Mouse (Mus musculus) liver, embryonic 14.5 days (tissue): ENCODE measurements around the gene Rnaseh2a. TPM values are rescaled to one million over a fixed set of nuclear protein-coding genes. Genes with fewer than 3 reads are reported as not detected.

Experiments
- ATAC-seq: fragments of 200-750 bp; cut with Nextera tagmentation; 2 replicates; pipeline ENCODE4 v1.8.0; 2017; ENCODE audit warnings: moderate number of reproducible peaks, mild to moderate bottlenecking, moderate library complexity; ENCODE audit not compliant: insufficient read depth
- DNase-seq, 3 experiments: peaks; one replicate each; pipeline ENCODE4 v3.0.0-alpha.2; 2012 to 2013; ENCODE audit warnings: low read depth in 3 of 3, low spot score in 3 of 3
- H3K27ac ChIP-seq: fragments of 300-500 bp; sonication (generic); 2 replicates; pipeline ENCODE4 v1.5.1; 2014; ENCODE audit warnings: moderate library complexity, mild to moderate bottlenecking, control low read depth, inconsistent platforms
- H3K27me3 ChIP-seq: fragments of 300-500 bp; sonication (generic); 2 replicates; pipeline ENCODE4 v1.6.1; 2014; ENCODE audit warnings: mild to moderate bottlenecking, low read length, moderate library complexity; ENCODE audit not compliant: control insufficient read depth, insufficient read depth
- H3K36me3 ChIP-seq: fragments of 300-500 bp; sonication (generic); replicated peaks from 2 replicates; pipeline ENCODE4 v1.6.1; 2014; ENCODE audit warnings: low read depth; ENCODE audit not compliant: control insufficient read depth, insufficient read depth
- H3K4me1 ChIP-seq, 2 experiments: fragments of 200-500 bp in 1 of 2; fragments of 300-500 bp in 1 of 2; sonication (generic) in 1 of 2; replicated peaks; 2 replicates each; pipeline ENCODE4 v1.6.1; 2012 to 2014; ENCODE audit warnings: antibody characterized with exemption in 1 of 2, inconsistent platforms in 1 of 2, low read length in 1 of 2; ENCODE audit not compliant: control insufficient read depth in 2 of 2, insufficient read depth in 2 of 2
- H3K4me2 ChIP-seq: fragments of 300-500 bp; sonication (generic); 2 replicates; pipeline ENCODE4 v1.6.1; 2014; ENCODE audit warnings: low read depth, mild to moderate bottlenecking, control low read depth, moderate library complexity
- H3K4me3 ChIP-seq, 2 experiments: fragments of 200-500 bp in 1 of 2; fragments of 300-500 bp in 1 of 2; sonication (generic) in 1 of 2; 2 replicates each; pipeline ENCODE4 v1.5.1; 2012 to 2014; ENCODE audit warnings: low read depth in 2 of 2, low read length in 2 of 2, mild to moderate bottlenecking in 2 of 2, control low read depth in 1 of 2, inconsistent platforms in 1 of 2, moderate library complexity in 1 of 2; ENCODE audit not compliant: insufficient read depth in 1 of 2
- H3K9ac ChIP-seq: fragments of 300-500 bp; sonication (generic); replicated peaks from 2 replicates; pipeline ENCODE4 v1.6.1; 2014; ENCODE audit warnings: mild to moderate bottlenecking, control low read depth, moderate library complexity
- H3K9me3 ChIP-seq: fragments of 300-500 bp; sonication (generic); 2 replicates; pipeline ENCODE4 v1.6.1; 2016; ENCODE audit warnings: low read length, mixed read lengths; ENCODE audit not compliant: control insufficient read depth
- CTCF ChIP-seq: IDR thresholded peaks from 2 replicates; pipeline ENCODE4 v1.5.1; 2016; ENCODE audit warnings: antibody characterized with exemption, low read depth, control low read depth
- EP300 ChIP-seq: IDR thresholded peaks from 2 replicates; pipeline ENCODE4 v1.6.1; 2016; ENCODE audit warnings: antibody characterized with exemption, low read depth
- WGBS: fragments of 180-500 bp; shearing (Covaris S2); extraction: QIAGEN DNeasy Blood & Tissue Kit; methylation state at CpG from one replicate; pipeline ENCODE4 v1.1.7; 2014; ENCODE audit not compliant: insufficient replicate concordance; 5-methylcytosine and 5-hydroxymethylcytosine counted together
- polyA plus RNA-seq, 2 experiments: library from polyadenylated mRNA; depleted of rRNA in 1 of 2; stranded (reverse) in 1 of 2; unstranded in 1 of 2; fragments of >200 nt; fragmentation: Nextera tagmentation in 1 of 2; extraction: Ambion mirVana in 1 of 2; gene quantifications; 2 replicates each; pipeline versions ENCODE4 v1.2.1 to v1.2.3; 2012 to 2014

Rnaseh2a gene
- polyA plus RNA-seq, 2 experiments, result 56.2 to 107 TPM

DNA sequence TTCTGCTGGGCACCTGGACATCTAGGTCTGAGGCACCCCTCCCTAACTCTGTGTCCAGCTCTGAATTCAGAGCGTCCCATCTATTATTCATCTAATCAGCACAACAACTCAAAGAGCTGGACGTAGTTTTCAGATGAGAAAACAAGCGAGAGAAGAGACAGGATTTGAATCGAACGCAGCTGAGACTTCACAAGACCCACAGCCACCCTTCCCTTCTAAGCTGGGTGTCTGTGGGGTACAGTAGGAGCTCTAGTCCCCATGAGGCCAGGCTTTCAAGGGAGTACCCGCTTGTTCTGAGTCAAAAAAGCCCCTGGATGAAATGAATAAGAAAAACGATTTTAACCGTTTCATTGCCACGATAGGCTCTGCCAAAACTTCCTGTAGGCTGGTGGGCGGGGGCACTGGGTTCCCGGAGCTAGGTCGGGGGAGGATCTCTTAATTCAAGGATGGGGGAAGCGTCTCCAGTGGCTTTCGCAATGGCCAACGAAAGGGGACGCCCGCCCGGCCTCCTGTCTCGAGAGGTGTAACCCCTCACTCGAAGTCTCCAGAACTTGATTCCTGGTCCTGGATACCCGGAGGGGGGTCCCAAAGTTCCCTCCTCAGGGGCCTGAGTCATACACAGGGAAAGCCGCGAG, 15.6 kb upstream of the Rnaseh2a start:
- Histone ChIP-seq H3K4me1 (peaks cover 43 to 45% of the 10 kb centered on the region in 2 experiments), H3K36me3 (no peaks in the 10 kb centered on the region), H3K9me3 (no peaks in the 10 kb centered on the region), H3K4me3 (peak overlapping the region; percentile 41 to 55), H3K27ac (peak overlapping the region; percentile 60), H3K4me2 (peak overlapping the region; percentile 99), H3K27me3 (no peaks in the 10 kb centered on the region), H3K9ac (peak overlapping the region; percentile 64)
- ATAC-seq (no peak), DNase-seq (no peak)
- WGBS, result 1% methylated on average over 23 of the region's 23 CpGs
- TF ChIP-seq CTCF (no peak), EP300 (no peak)

DNA sequence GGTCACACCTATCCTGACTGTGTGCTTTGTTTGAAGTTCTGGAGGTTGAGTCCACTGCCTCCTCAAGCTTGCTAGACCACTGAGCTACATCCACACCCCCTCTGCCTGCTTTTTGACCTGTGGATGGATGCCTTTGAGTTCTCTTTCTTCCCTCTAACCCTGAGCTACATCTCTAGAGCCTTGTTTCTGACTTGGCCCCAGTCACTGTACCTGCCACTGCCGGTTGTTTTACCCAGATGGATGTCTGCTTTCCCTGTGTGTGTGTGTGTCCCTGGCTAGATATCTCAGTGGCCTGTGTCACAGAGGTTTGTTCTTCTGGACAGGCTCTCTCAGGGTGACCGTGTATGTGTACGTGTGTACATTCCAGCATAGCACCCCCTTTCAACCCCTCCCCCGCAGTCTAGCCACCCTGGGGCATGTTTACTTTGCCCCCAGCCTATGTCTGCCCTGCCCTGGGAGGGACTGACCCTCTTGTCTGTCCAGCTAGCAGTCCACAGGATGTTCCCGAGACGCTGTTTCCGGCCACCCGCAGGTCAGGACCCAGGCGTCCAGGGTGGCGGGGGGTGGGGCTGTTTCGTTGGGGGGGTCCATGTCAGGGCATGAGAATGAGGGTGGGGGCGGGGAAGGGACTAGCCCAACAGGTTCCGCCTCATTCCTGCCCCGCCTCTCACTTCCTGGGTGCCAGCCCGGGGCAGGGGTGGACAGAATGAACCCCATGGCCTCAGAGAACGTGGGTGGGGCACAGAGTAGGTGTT, 14.9 kb upstream of the Rnaseh2a start:
- Histone ChIP-seq H3K36me3 (no peaks in the 10 kb centered on the region), H3K27me3 (no peaks in the 10 kb centered on the region), H3K4me2 (peak overlapping the region; percentile 99), H3K4me1 (peaks cover 45 to 46% of the 10 kb centered on the region in 2 experiments), H3K4me3 (peak overlapping the region; percentile 41 to 55), H3K9me3 (no peaks in the 10 kb centered on the region), H3K27ac (peak overlapping the region; percentile 52), H3K9ac (peak overlapping the region; percentile 64)
- ATAC-seq, result peak; percentile 10; the same call in 1 of the 2 replicates
- TF ChIP-seq EP300 (no peak), CTCF (no peak)
- no peak for DNase-seq
- WGBS, result 18% methylated on average over 16 of the region's 16 CpGs

GRCm38 (mm10) chr8:84982499-84983011, 13.0 kb upstream of the Rnaseh2a start:
- ATAC-seq (no peak), DNase-seq (no peak)
- no peak overlapping the region for H3K27ac ChIP-seq
- peak overlapping the region; percentile 29; the same call in 1 of the 2 replicates for H3K9ac ChIP-seq
- H3K9me3 ChIP-seq, result no peaks in the 10 kb centered on the region
- WGBS, result 32% methylated on average over 3 of the region's 3 CpGs
- H3K4me2 ChIP-seq, result no peak overlapping the region
- no peaks in the 10 kb centered on the region for H3K27me3 ChIP-seq
- H3K36me3 ChIP-seq, result no peaks in the 10 kb centered on the region
- TF ChIP-seq CTCF, result no peak
- TF ChIP-seq EP300, result no peak
- no peak overlapping the region for H3K4me3 ChIP-seq
- peaks cover 46 to 53% of the 10 kb centered on the region in 2 experiments for H3K4me1 ChIP-seq

- no peak overlapping the region for H3K4me2 ChIP-seq
- H3K4me1 ChIP-seq, result peaks cover 43 to 52% of the 10 kb centered on the region in 2 experiments
- no peak for DNase-seq
These were observed 12.3 kb upstream of the Rnaseh2a start for GRCm38 (mm10) chr8:84981644-84982498.

More at GRCm38 (mm10) chr8:84981644-84982498, 12.3 kb upstream of the Rnaseh2a start:
- Histone ChIP-seq H3K27me3 (no peaks in the 10 kb centered on the region), H3K36me3 (no peaks in the 10 kb centered on the region), H3K27ac (no peak overlapping the region), H3K4me3 (no peak overlapping the region), H3K9ac (no peak overlapping the region), H3K9me3 (no peaks in the 10 kb centered on the region)
- no peak for ATAC-seq
- TF ChIP-seq CTCF, result no peak
- no peak for TF ChIP-seq EP300
- 59% methylated on average over 15 of the region's 15 CpGs for WGBS
